Mouse (Mus musculus) myocyte (in vitro differentiated cells): ENCODE measurements around the gene Tnfsf8.

ENCODE experiments used
- CEBPB ChIP-seq: IDR thresholded peaks from 2 replicates; pipeline ENCODE4 v1.6.1; 2011; ENCODE audit warnings: mild to moderate bottlenecking, moderate library complexity; ENCODE audit not compliant: poor library complexity, insufficient read depth, severe bottlenecking
- E2F4 ChIP-seq: IDR thresholded peaks from one replicate; pipeline ENCODE4 v1.6.1; 2011; ENCODE audit warnings: mild to moderate bottlenecking, control low read depth, moderate library complexity; ENCODE audit not compliant: insufficient read depth
- MAX ChIP-seq: IDR thresholded peaks from one replicate; pipeline ENCODE4 v1.6.1; 2011; ENCODE audit warnings: low read depth, mild to moderate bottlenecking, control low read depth
- MYOD1 ChIP-seq, 3 experiments: IDR thresholded peaks; one replicate each; pipeline ENCODE4 v1.6.1; 2011; ENCODE audit warnings: control low read depth in 2 of 3, low read depth in 2 of 3, mild to moderate bottlenecking in 2 of 3, moderate library complexity in 1 of 3; ENCODE audit not compliant: insufficient read length in 2 of 3, control insufficient read depth in 1 of 3
- MYOG ChIP-seq, 3 experiments: IDR thresholded peaks; one replicate each; pipeline ENCODE4 v1.6.1; 2011; ENCODE audit warnings: control low read depth in 2 of 3, low read depth in 2 of 3, mild to moderate bottlenecking in 2 of 3; ENCODE audit not compliant: insufficient read length in 2 of 3, control insufficient read depth in 1 of 3, insufficient read depth in 1 of 3
- POLR2A ChIP-seq: IDR thresholded peaks from one replicate; pipeline ENCODE4 v1.6.1; 2011; ENCODE audit warnings: low read depth, mild to moderate bottlenecking, control low read depth, moderate library complexity; ENCODE audit not compliant: insufficient read length
- POLR2AphosphoS2 ChIP-seq: IDR thresholded peaks from one replicate; pipeline ENCODE4 v1.6.1; 2011; ENCODE audit warnings: low read depth, control low read depth; ENCODE audit not compliant: insufficient read length
- REST ChIP-seq: IDR thresholded peaks from one replicate; pipeline ENCODE4 v1.6.1; 2011; ENCODE audit warnings: mild to moderate bottlenecking, control low read depth, moderate library complexity; ENCODE audit not compliant: insufficient read depth, insufficient read length
- TCF12 ChIP-seq: IDR thresholded peaks from one replicate; pipeline ENCODE4 v1.6.1; 2011; ENCODE audit warnings: mild to moderate bottlenecking, control low read depth; ENCODE audit not compliant: poor library complexity, insufficient read depth, severe bottlenecking
- TCF3 ChIP-seq: IDR thresholded peaks from one replicate; pipeline ENCODE4 v1.6.1; 2011; ENCODE audit warnings: low read depth, control low read depth; ENCODE audit not compliant: insufficient read length
- USF1 ChIP-seq: IDR thresholded peaks from one replicate; pipeline ENCODE4 v1.6.1; 2011; ENCODE audit warnings: low read depth, mild to moderate bottlenecking, control low read depth, moderate library complexity

GRCm38 (mm10) chr4:63906050-63906449, 44.9 kb upstream of the Tnfsf8 start:
- no peak for TF ChIP-seq POLR2A
- no peak for TF ChIP-seq CEBPB
- no peak for TF ChIP-seq MAX
- TF ChIP-seq E2F4 = no peak
- TF ChIP-seq USF1 = no peak
- TF ChIP-seq TCF12 = no peak
- TF ChIP-seq MYOG (IDR thresholded peaks at IDR 0.05; ENCODE audit: control insufficient read depth in 1 of 3, insufficient read depth in 1 of 3, insufficient read length in 2 of 3, low read depth in 2 of 3) = no peak
- TF ChIP-seq POLR2AphosphoS2 = no peak
- no peak for TF ChIP-seq TCF3
- TF ChIP-seq MYOD1 (IDR thresholded peaks at IDR 0.05; ENCODE audit: control insufficient read depth in 1 of 3, insufficient read length in 2 of 3, low read depth in 2 of 3) = no peak
- no peak for TF ChIP-seq REST
